Mouse (Mus musculus) cerebellum, adult 9-10 months (tissue): ENCODE measurements at regions not wholly inside any gene's neighbourhood (a gene's known extent, or its start where the extent isn't known, plus 50 kb on each side); places are given as distances from the start of the nearest gene placed in this dataset.

Experiments used
- DNase-seq: peaks from one replicate; pipeline ENCODE4 v3.0.0; 2022

- DNase-seq: no peak
Observed at GRCm38 (mm10) chr13:83882839-83883238, 339.3 kb upstream of the Tmem161b start.

GRCm38 (mm10) chr13:83883821-83884220 is 338.3 kb upstream of the Tmem161b start:
- DNase-seq: no peak

GRCm38 (mm10) chr13:83884226-83884625 is 337.9 kb upstream of the Tmem161b start:
- no peak for DNase-seq

- no peak for DNase-seq
Observed at GRCm38 (mm10) chr13:83884766-83885543, 337.1 kb upstream of the Tmem161b start.

- no peak for DNase-seq
Observed at GRCm38 (mm10) chr13:83885729-83886128, 336.4 kb upstream of the Tmem161b start.

- no peak for DNase-seq
Observed at GRCm38 (mm10) chr13:83914697-83915096, 307.4 kb upstream of the Tmem161b start.

- no peak for DNase-seq
Observed at GRCm38 (mm10) chr13:83932761-83933160, 289.3 kb upstream of the Tmem161b start.

- DNase-seq: no peak
Observed at GRCm38 (mm10) chr13:83946495-83946894, 275.6 kb upstream of the Tmem161b start.

- no peak for DNase-seq
Observed at GRCm38 (mm10) chr13:83951163-83951562, 270.9 kb upstream of the Tmem161b start.

GRCm38 (mm10) chr13:83951808-83952207 is 270.3 kb upstream of the Tmem161b start:
- DNase-seq: no peak

- DNase-seq: no peak
Observed at GRCm38 (mm10) chr13:83952353-83952752, 269.7 kb upstream of the Tmem161b start.

- no peak for DNase-seq
Observed at GRCm38 (mm10) chr13:83952862-83953261, 269.2 kb upstream of the Tmem161b start.

GRCm38 (mm10) chr13:83955701-83956100 is 266.4 kb upstream of the Tmem161b start:
- DNase-seq: no peak

GRCm38 (mm10) chr13:83978541-83978940 is 243.6 kb upstream of the Tmem161b start:
- no peak for DNase-seq

- no peak for DNase-seq
Observed at GRCm38 (mm10) chr13:83979535-83979934, 242.6 kb upstream of the Tmem161b start.

- peak; percentile 36 for DNase-seq
Observed at GRCm38 (mm10) chr13:83984651-83985331, 237.3 kb upstream of the Tmem161b start.

GRCm38 (mm10) chr13:83987746-83988423 is 234.2 kb upstream of the Tmem161b start:
- peak; percentile 88 for DNase-seq

GRCm38 (mm10) chr13:83988517-83988916 is 233.6 kb upstream of the Tmem161b start:
- DNase-seq: peak; percentile 40

GRCm38 (mm10) chr13:83997599-83998369 is 224.3 kb upstream of the Tmem161b start:
- DNase-seq: no peak

GRCm38 (mm10) chr13:84021771-84022170 is 200.3 kb upstream of the Tmem161b start:
- DNase-seq: no peak

GRCm38 (mm10) chr13:84023021-84023420 is 199.1 kb upstream of the Tmem161b start:
- no peak for DNase-seq

- no peak for DNase-seq
Observed at GRCm38 (mm10) chr13:84023637-84024036, 198.5 kb upstream of the Tmem161b start.

GRCm38 (mm10) chr13:84025348-84025747 is 196.7 kb upstream of the Tmem161b start:
- no peak for DNase-seq
